Mouse (Mus musculus) liver, adult (tissue): Measurements from ENCODE around the gene Arhgef28.

ENCODE experiments used
- GATA4 ChIP-seq: IDR thresholded peaks from 2 replicates; pipeline ENCODE4 v1.6.1; 2014; ENCODE audit warnings: mild to moderate bottlenecking, low read length; ENCODE audit not compliant: insufficient replicate concordance

Arhgef28 gene

DNA sequence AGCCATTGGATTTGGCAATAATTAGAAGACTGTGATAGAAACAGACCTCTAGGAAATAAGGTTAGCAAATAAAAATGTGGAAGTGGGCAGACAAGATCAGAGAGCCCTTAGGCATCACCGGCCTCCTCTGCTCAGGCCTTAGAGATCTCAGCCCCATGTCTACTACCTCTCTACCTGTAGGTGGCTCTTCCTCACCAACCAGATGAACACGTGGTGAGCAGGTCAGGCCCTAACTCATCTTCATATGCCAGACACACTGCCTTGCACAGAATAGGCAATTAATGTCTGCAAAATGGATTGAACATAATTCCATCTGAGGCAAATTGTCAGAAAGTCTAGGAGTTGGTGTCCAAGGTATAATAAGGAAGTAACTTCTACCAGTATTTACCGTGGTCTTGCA, 258.6 kb downstream of the Arhgef28 start:
- TF ChIP-seq GATA4 = no peak

DNA sequence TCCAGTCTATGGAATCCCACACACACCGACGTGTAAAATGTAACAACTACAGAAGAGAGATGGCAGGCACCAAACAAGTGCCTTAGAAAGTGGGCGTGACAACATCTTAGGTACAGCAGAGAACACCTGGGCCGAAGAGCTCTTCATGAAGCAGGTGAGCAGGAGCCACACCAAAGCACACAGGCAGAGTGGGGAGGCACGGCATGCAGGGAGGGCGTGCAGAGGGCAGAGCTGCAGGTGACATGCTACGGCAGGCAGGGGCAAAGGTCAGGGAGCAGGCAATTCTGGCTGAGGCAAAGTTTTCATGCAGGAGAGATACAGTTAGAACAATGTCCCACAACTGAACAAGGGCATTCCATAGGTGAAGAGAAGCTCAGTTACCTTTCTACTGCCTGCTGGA, 259.8 kb downstream of the Arhgef28 start:
- no peak for TF ChIP-seq GATA4

DNA sequence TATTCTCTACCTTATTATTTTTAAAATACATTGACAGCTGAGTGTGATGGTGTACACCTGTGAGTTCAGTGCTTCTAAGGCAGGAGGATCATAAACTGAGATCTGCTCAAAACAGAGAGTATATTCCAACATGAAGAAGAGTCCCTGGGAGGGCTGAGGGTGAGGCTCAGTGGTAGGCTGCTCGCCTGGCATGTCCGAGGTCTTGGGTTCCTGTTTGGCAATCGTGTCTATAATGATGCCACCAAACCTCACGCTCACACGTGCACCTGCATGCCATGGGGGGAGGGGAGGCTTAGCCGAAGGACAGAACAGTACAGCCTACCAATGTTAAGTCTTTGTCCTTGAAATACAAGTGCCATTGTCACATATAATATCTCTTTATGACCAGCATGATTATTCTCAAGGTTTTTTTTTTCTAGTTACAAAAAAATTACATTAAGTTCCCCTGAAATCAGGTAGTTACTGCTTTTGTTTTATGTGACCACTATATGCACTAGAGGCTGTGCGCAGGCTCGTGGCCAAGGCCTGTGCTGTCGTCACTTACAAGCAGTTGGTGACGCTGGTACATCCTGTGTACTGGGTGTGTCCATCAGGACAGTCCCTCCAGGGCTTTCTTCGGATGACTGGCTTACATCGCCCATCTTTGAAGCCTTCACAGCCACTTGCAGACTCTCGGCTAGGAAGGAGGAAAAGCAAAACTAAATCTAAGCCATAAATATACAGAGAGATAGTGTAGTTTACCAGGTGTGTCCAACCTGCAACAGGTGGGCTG, 264.1 kb downstream of the Arhgef28 start:
- TF ChIP-seq GATA4 = no peak

DNA sequence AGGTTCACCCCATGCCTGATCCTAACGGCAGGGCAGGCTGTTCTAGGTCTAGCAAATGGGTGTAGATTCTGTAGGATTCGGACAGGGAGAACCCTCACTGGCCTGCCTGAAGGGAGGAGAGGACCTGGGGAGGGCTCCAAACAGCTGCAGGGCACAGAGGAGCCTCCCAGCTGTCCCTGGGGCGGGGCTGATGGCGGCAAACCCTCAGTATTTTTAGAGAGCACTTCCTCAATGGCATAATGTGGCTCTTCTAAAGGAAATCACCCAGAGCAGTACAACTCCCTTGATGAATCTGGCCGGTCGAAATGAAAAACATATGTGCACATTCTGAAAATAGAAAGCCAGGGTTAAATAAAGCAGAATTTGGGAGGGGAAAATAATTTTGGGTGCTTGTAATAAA, 265.1 kb downstream of the Arhgef28 start:
- no peak for TF ChIP-seq GATA4

DNA sequence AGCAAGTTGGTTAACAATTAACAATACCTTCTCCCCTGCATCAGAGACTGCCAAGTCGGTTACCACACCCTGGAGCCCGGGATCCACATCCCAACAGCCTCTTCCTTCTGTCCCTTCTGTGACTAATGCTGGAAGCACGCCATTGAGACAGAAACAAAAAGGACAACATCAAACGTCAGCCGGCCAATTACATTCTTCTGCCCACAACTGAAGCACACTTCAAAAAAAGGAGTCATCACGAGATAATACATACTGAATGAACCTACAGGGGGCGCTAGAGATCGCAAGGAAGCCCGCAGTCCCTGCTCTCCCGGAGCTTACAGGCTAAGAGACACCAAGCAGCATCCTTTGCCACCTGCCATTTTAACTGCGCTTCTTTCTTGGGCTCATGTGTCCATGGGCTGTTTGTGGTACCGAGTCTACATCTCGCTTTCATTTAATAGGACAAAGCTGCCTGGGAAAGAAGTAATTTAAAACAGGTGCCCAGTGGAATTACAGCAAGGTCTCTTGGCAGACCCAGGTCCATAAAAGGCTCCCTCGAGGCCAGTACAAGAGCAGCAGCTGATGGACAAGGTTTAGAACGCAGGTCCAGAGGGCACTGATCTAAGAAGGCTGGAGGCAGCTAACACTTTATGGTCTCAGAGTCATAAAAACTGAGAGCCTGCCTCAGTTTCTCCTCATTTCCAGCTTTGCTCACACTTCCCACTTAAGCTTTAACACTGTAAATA, 266.6 kb downstream of the Arhgef28 start:
- TF ChIP-seq GATA4 = no peak

DNA sequence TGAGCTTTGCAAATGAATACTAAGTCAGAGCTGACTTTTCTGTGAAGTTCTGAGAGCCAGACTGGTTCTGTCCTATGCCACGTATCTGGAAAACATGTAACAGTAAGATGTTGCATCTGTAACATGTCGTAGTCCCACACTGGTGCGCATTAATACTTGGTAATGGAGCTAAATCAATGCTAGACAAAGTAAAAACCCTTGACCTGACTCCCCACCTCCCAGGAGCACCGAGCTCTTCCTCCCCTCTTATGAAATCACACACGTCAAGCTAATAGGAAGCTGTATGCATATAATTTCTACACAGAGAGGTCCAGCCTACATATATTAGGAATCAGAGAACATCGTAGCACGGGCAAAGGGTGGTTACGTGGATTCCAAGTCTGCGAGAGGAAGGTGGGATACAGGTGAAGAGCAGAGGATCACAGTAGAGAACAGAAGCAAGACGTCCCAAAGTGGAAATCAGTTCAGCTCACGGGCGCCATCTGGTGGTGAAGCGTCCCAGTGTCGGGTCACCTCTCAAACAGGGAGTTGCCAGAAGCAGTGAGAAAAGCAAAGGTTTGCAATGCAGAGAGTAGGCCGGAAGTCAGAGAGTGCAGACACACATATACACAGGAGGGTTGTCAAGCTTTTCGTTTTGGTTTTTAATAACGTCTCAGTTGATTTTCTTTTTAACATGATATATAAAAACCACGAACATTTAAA, 267.5 kb downstream of the Arhgef28 start:
- no peak for TF ChIP-seq GATA4

DNA sequence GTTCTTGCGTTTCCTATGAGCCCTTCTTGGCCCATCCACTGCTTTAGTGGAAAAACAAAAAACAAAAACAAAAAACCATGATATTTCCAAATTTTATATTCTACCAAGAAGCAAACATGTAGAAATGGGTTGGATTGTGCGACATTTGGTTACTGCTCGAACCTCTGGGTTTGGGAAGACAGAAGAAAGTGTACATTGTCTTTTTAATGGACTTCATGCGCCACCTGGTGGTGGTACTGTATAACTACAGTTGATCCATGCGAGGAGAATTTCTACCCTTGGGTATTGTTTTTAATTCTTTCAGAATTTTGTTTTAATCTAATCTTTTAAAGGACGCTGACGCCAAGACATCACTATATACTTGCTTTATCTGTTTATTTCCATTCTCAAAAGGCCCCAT, 268.3 kb downstream of the Arhgef28 start:
- no peak for TF ChIP-seq GATA4

DNA sequence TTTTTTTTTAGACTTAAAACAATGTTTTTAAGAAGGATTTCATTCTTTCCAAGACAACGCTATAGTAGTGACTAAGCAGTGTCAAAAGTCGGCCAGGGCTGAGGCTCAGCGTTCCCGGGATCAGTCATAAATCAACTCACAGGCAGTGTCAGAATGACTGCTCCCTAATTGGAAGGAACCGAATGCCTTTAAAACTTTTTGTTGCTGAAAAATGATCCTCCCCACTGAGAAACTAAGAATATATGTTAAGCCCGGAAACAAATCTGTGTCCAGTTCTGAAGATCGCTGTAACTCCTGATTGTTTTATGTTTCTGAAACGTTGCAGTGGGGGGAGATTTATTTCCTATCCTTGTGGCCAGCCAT, 278.1 kb downstream of the Arhgef28 start:
- no peak for TF ChIP-seq GATA4

DNA sequence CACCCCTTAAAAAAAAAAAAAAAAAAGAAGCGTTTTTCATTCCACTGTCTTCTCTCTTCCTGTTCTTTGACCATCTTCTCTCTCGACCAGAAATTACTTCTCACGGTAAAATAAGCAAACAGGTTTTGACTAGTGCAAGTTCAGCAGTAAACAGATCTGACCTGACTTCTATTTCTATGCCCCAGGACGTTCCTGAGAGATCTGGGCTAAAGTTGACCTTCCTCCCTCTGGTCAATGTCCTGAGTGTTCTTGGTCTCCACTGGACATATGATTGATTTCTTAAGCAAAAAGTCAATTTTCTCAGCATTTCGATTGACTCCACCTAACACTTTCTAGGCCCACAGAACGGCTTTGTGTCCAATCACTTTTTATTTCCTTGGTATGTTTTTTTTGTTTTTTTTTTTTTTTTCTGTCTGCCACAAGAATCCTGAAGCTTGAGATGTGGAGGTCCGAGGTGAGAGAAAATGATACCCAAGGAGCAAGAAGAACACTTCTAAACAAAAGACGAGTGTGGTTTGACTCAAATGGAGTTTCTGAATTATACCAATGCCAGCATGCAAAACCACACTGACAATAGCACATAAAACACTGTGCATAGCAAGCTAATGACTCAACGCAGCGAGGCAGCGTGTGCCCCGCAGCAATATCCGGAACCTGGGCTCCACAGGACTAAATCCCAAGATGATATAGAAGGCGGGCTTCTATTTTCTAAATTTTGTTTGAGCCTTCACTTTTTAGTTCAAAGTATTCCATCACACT, 278.7 kb downstream of the Arhgef28 start:
- no peak for TF ChIP-seq GATA4

DNA sequence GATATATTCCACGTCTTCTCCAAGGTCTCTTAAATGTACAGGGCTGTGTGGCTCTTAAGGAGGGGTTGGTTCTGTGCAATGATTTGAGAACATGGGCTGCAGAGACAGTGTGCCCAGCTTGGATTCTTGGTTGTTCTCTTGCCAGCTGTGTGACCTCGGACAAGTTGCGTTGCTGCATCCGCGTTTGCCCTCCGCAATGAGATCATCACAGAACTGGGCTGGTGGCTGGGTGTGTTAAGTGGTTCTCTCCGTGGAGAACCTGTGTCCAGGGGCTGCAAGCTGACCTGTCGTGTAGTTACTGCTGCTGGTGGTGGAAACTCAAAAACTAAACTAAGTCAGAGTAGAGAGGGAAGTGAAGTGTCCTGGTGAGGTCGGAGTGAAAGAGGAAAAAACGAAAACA, 279.9 kb downstream of the Arhgef28 start:
- TF ChIP-seq GATA4 = no peak

DNA sequence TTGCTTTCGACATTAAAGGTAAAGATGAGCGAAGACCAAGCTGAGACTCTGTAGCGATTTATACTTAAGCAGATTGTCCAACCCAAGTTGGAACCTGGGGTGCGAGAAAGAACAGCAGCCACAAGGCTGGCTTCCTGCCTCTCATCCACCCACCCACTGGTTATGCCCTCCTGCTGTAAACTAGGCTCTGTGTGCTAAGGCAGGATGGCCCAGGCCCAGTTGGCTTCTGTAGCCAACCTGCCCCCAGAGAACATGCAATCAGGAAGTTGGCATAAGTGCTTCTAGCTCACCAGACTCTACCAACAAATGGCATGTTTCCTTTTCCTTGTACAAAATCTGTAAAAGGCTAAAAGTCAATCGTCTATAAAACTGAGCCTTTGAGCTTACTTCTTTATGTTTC, 283.2 kb downstream of the Arhgef28 start:
- no peak for TF ChIP-seq GATA4

DNA sequence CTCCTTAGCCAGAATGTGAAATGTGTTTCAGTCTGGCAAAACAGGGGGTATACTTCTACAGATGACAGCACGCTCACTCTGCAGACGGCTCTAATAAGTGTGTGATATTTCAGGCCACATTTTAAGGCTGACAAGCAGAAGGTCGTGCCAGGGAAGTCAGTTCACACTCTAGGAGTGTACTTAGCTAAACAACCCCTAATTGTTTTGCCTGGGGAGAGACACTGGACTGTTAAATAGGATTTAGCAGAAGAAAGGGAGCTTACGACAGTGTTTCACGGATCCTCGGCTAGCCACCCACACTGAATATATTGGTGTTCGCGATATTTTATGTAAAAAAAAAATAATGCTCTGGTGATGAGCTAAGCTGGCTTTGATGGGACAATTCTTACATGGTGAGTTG, 286.6 kb downstream of the Arhgef28 start:
- no peak for TF ChIP-seq GATA4

DNA sequence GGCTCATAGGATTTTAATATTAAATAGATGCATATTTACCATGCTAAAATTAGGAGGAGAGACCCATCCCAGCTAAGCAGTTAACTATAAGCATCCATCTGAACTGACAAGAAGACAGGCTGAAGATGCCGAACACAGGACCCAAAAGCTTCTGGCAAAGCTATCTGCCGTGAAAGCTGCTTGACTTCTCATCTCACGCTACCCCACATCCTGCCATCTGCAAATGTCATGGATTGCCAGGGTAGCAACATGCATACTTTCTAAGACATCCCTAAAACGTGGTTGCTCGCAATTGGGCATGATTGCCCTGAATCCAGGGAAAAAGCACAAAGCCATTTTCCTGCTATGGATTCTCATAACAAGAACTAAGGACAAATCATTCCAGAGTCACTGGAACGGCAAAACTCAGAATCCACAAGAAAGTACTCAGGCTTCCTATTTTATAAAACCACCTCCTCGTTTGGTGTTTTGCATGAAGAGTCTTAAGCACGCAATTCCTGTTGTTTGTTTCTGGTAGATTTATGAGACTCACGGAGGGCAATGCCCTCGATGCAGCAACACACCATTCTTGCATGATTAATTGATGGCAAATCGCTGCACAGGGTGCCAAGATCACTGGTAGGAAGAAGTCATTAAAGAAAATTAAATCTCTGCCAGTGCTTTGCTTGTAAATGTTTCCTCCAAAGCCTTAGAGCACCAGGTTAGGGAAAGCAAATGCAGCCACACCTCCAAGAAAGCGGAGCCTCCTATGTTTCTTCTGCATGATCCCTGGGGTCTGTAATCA, 287.9 kb downstream of the Arhgef28 start:
- TF ChIP-seq GATA4 = no peak

DNA sequence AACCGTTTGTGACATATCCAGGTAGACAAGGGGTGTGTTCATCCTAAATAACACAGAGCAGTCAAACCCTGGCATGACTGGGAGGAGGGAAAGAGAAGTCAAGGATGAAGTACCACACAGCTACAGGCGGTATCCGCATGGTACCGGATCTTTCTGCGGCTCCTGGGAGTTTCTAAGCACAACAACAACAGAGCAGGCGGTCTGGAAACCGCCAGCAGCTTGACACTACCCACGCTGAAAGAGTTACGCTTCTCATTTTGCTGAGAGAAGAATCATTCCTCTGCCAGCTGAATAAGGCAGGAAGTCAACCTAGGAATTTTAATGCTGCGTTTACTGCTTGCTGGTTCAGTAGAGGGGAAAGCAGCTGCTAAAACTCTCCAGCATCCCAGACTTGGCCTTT, 295.2 kb downstream of the Arhgef28 start:
- TF ChIP-seq GATA4 = no peak

DNA sequence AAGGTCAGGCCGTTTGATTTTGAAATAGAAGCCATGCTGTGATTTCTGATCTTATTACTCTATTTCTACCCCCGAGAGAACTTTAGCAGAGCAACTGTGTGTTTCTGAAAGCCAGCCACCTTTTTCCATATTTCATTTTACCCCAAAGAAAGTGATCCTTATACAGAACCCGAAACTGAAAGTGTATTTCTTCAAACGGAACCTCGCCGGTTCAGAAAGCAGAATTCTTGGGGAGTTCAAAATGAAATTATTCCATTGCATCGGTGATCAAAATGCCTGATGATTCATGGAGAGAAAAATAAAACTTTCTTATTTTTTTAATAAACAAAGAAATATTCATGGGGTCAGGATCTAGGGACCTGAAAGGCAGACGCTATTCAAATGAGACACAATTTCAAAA, 303.4 kb downstream of the Arhgef28 start:
- TF ChIP-seq GATA4 = no peak
